Mouse (Mus musculus) neural tube, embryonic 15.5 days (tissue): ENCODE data around the gene Psmc5. TPM values are rescaled to one million over a fixed set of nuclear protein-coding genes. Genes with fewer than 3 reads are reported as not detected.
"Not testable (repeated sequence)": the region's sequence is repeated elsewhere in the genome, so short reads cannot be mapped to it uniquely, and the experiment has no call there.

ENCODE experiments used
- ATAC-seq: fragments of 200-750 bp; cut with Nextera tagmentation; 2 replicates; pipeline ENCODE4 v1.8.0; 2017; ENCODE audit warnings: mild to moderate bottlenecking, moderate TSS enrichment, moderate library complexity; ENCODE audit not compliant: low FRiP score
- H3K27ac ChIP-seq: fragments of 300-500 bp; sonication (generic); replicated peaks from 2 replicates; pipeline ENCODE4 v1.5.1; 2015; ENCODE audit warnings: mild to moderate bottlenecking, inconsistent platforms
- H3K27me3 ChIP-seq: fragments of 300-500 bp; sonication (generic); replicated peaks from 2 replicates; pipeline ENCODE4 v1.6.1; 2015; ENCODE audit warnings: inconsistent platforms
- H3K36me3 ChIP-seq: fragments of 300-500 bp; sonication (generic); 2 replicates; pipeline ENCODE4 v1.6.1; 2015; ENCODE audit warnings: inconsistent platforms
- H3K4me1 ChIP-seq: fragments of 300-500 bp; sonication (generic); 2 replicates; pipeline ENCODE4 v1.6.1; 2015; ENCODE audit warnings: inconsistent platforms
- H3K4me2 ChIP-seq: fragments of 300-500 bp; sonication (generic); 2 replicates; pipeline ENCODE4 v1.6.1; 2015; ENCODE audit warnings: inconsistent platforms, mild to moderate bottlenecking, moderate library complexity
- H3K4me3 ChIP-seq: fragments of 300-500 bp; sonication (generic); replicated peaks from 2 replicates; pipeline ENCODE4 v1.5.1; 2015; ENCODE audit warnings: mild to moderate bottlenecking, inconsistent platforms
- H3K9ac ChIP-seq: fragments of 300-500 bp; sonication (generic); replicated peaks from 2 replicates; pipeline ENCODE4 v1.6.1; 2015; ENCODE audit warnings: mild to moderate bottlenecking, inconsistent platforms
- H3K9me3 ChIP-seq: fragments of 300-500 bp; sonication (generic); replicated peaks from 2 replicates; pipeline ENCODE4 v1.6.1; 2016; ENCODE audit warnings: inconsistent platforms
- WGBS: fragments of 180-500 bp; shearing (Covaris S2); methylation state at CpG from one replicate; pipeline ENCODE4 v1.1.7; 2015; ENCODE audit warnings: mixed read lengths; 5-methylcytosine and 5-hydroxymethylcytosine counted together
- polyA plus RNA-seq: library from polyadenylated mRNA; unstranded; fragments of >200 nt; fragmentation: Nextera tagmentation; extraction: Ambion mirVana; gene quantifications from 2 replicates; pipeline ENCODE4 v1.2.1, GENCODE M21; 2015

The Psmc5 gene
- polyA plus RNA-seq, result 328 and 329 TPM in 2 replicates

DNA sequence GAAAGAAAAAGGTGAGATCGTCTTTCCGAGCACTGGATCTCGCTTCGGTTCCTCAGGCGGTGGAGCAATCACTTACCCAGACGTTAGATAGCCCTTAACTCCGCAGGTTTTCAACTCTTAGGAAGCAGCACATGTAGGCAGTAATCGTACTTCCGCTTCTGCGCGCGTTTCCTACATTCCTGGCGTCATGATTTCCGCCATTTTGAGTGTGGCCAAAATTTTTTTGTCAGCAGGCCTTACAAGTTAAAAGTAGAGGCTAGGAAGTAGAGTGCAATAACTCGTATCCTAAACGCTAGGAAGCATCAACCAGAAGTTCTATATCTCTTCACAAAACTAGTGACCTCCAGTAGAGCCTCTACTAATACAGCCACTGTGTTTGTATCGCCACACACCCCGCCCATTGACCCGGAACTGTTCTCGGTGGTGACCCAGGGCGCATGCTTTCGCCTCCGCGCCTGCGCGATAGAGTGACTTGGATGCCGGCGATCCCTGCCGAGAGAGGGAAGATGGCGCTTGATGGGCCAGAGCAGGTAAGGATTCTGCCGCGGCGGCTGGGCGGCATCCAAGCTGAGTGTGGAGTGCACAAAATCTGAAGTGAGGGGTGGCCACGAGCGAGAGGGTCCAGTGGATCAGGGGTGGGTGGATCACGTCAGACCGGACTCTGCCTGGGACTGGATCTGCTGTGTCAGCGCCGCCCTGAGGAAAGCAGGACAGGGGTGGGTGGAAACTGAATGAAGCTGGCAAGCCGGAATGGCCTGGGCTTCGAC is at the start of gene Psmc5, which contains the start of gene Ftsj3:
TSS of gene Psmc5 (plus strand) at position 470 of the 767 bp plus-strand sequence.
TSS of gene Ftsj3 (minus strand) at position 395 of the 767 bp plus-strand sequence.
- WGBS, result under 1% methylated on average over 42 of the region's 42 CpGs
- peak; percentile 95 for ATAC-seq
- peaks cover 28% of the 10 kb centered on the region for H3K4me1 ChIP-seq
- peak within 1 kb of the TSS; percentile 90 for H3K27ac ChIP-seq
- H3K27me3 ChIP-seq, result no peaks in the 10 kb centered on the region
- peak within 1 kb of the TSS; percentile 89 for H3K9ac ChIP-seq
- H3K36me3 ChIP-seq, result peaks cover 48% of the 10 kb centered on the region
- H3K4me2 ChIP-seq, result peak within 1 kb of the TSS; percentile 95
- H3K4me3 ChIP-seq, result peak within 1 kb of the TSS; percentile 90
- no peaks in the 10 kb centered on the region for H3K9me3 ChIP-seq

- Histone ChIP-seq H3K27ac (no peak overlapping the region), H3K9ac (no peak overlapping the region), H3K27me3 (no peaks in the 10 kb centered on the region), H3K4me1 (peaks cover 30% of the 10 kb centered on the region), H3K4me2 (no peak overlapping the region), H3K4me3 (no peak overlapping the region), H3K9me3 (no peaks in the 10 kb centered on the region), H3K36me3 (peaks cover 50% of the 10 kb centered on the region)
- 92% methylated on average over 8 of the region's 8 CpGs for WGBS
- ATAC-seq, result no peak
Observed at GRCm38 (mm10) chr11:106212771-106213170, 43.2 kb upstream of the Psmc5 start.

DNA sequence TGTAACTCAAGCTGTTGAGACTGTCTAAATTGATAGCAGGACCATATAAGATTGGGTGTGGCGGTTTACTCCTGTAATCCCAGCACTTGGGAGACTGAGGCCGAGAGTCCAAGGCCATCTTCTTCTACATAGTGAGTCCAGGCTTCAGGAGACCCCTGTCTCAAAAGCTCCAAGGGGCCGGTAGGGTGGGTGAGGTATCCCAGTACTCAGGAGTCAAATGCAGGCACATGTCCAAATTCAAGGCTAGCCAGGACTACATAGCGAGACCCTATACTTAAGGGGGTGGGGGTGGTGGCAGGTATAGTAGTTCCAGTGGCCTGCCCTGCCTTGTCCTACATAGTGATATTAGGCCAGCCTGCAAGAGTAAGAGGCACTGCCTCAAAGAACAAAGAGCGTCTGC is 41.1 kb upstream of the Psmc5 start:
- Histone ChIP-seq H3K27ac (no peak overlapping the region), H3K4me2 (peak overlapping the region; percentile 78), H3K4me1 (peaks cover 44% of the 10 kb centered on the region), H3K4me3 (peak overlapping the region; percentile 99), H3K27me3 (no peaks in the 10 kb centered on the region), H3K9ac (peak overlapping the region; percentile 92), H3K36me3 (peaks cover 31% of the 10 kb centered on the region), H3K9me3 (no peaks in the 10 kb centered on the region)
- WGBS, result 94% methylated on average over 5 of the region's 5 CpGs
- no peak for ATAC-seq

- ATAC-seq, result no peak
- Histone ChIP-seq H3K36me3 (peaks cover 25% of the 10 kb centered on the region), H3K27ac (peak overlapping the region; percentile 99), H3K4me2 (peak overlapping the region; percentile 78), H3K27me3 (no peaks in the 10 kb centered on the region), H3K4me3 (peak overlapping the region; percentile 99), H3K9me3 (no peaks in the 10 kb centered on the region), H3K9ac (peak overlapping the region; percentile 92), H3K4me1 (peaks cover 50% of the 10 kb centered on the region)
- WGBS, result 31% methylated on average over 7 of the region's 7 CpGs
Observed at GRCm38 (mm10) chr11:106215450-106215859, 40.5 kb upstream of the Psmc5 start.

GRCm38 (mm10) chr11:106215927-106216729 is 39.8 kb upstream of the Psmc5 start, which contains the start of gene Ccdc47:
TSS of gene Ccdc47 (minus strand) at chr11:106216344.
- peak within 1 kb of the TSS; percentile 99 for H3K27ac ChIP-seq
- H3K36me3 ChIP-seq, result peaks cover 21% of the 10 kb centered on the region
- H3K9ac ChIP-seq, result peak within 1 kb of the TSS; percentile 100
- H3K4me2 ChIP-seq, result peak within 1 kb of the TSS; percentile 78
- peak within 1 kb of the TSS; percentile 99 for H3K4me3 ChIP-seq
- under 1% methylated on average over 46 of the region's 46 CpGs for WGBS
- peak; percentile 99 for ATAC-seq
- H3K9me3 ChIP-seq, result no peaks in the 10 kb centered on the region
- H3K4me1 ChIP-seq, result peaks cover 55% of the 10 kb centered on the region
- H3K27me3 ChIP-seq, result no peaks in the 10 kb centered on the region

GRCm38 (mm10) chr11:106216730-106217490 is 39.0 kb upstream of the Psmc5 start, which contains the start of gene Ddx42:
TSS of gene Ddx42 (plus strand) at chr11:106216926.
- WGBS, result under 1% methylated on average over 69 of the region's 70 CpGs
- H3K4me3 ChIP-seq, result peak within 1 kb of the TSS; percentile 99
- H3K27me3 ChIP-seq, result no peaks in the 10 kb centered on the region
- peaks cover 15% of the 10 kb centered on the region for H3K36me3 ChIP-seq
- H3K9ac ChIP-seq, result peak within 1 kb of the TSS; percentile 100
- no peaks in the 10 kb centered on the region for H3K9me3 ChIP-seq
- ATAC-seq, result peak; percentile 95
- peak within 1 kb of the TSS; percentile 99 for H3K27ac ChIP-seq
- H3K4me2 ChIP-seq, result peak within 1 kb of the TSS; percentile 78
- peaks cover 56% of the 10 kb centered on the region for H3K4me1 ChIP-seq

DNA sequence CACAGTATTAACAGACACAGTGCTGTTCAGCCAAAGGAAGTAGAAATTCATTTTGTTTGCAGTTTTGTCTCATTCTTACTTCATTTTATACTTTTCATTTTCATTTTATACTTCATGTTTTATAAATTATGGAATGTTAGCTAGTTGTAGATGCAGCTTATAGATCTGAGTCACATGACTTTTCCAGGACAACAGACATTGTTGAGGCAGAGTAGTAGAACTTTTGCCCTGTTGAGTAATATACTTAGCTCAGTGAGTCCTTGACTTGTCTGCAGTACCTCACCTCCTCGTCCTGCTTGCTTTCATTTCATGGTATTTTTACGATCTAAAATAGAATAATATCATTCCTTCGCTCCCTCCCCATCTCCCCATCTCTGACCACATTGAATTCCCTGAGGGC is 35.4 kb upstream of the Psmc5 start:
- no peak for ATAC-seq
- Histone ChIP-seq H3K36me3 (peaks cover 11% of the 10 kb centered on the region), H3K27me3 (no peaks in the 10 kb centered on the region), H3K9ac (no peak overlapping the region), H3K9me3 (no peaks in the 10 kb centered on the region), H3K4me3 (no peak overlapping the region), H3K27ac (no peak overlapping the region), H3K4me2 (no peak overlapping the region), H3K4me1 (peaks cover 34% of the 10 kb centered on the region)
- WGBS, result 93% methylated on average over 3 of the region's 3 CpGs

DNA sequence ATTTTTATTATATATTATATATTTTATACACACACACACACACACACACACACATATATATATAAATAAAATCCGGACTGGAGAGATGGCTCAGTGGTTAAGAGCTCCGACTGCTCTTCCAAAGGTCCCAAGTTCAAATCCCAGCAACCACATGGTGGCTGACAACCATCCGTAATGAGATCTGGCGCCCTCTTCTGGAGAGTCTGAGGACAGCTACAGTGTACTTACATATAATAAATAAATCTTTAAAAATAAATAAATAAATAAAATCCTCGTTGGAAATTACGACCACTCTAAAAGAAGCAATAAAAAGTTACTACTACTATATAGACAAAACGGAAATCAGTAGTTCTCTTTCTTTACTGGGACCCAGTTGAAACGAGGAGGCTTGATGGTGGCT is 22.0 kb upstream of the Psmc5 start:
- 80% methylated on average over 8 of the region's 8 CpGs for WGBS
- not testable (repeated sequence) for H3K4me3 ChIP-seq, H3K4me1 ChIP-seq, H3K4me2 ChIP-seq, ATAC-seq, H3K27ac ChIP-seq, H3K9ac ChIP-seq, H3K9me3 ChIP-seq, H3K27me3 ChIP-seq
- peaks cover 65% of the 10 kb centered on the region for H3K36me3 ChIP-seq

DNA sequence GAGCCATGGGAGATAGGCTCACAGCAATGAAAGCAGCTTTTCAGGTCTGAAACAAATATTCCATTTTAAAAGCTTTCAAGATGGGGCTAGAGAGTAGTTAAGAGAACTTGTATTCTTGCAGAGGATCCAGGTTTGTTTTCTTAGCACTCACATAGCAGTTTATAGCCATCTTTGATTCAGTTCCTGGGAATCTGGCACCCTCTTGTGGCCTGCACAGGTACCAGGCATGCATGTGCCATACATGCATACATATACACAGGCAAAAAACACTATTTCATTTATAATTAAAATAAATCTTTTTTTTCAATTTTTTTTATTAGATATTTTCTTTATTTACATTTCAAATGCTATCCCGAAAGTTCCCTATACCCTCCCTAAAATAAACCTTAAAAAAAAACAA is 9.1 kb upstream of the Psmc5 start:
- Histone ChIP-seq H3K36me3 (peaks cover 97% of the 10 kb centered on the region), H3K4me2 (no peak overlapping the region), H3K4me1 (no peaks in the 10 kb centered on the region), H3K4me3 (no peak overlapping the region), H3K27me3 (no peaks in the 10 kb centered on the region), H3K9ac (no peak overlapping the region), H3K9me3 (no peaks in the 10 kb centered on the region), H3K27ac (no peak overlapping the region)
- 98% methylated on average over 1 of the region's 1 CpGs for WGBS
- no peak for ATAC-seq

GRCm38 (mm10) chr11:106249326-106249725 is 6.6 kb upstream of the Psmc5 start:
- peaks cover 1% of the 10 kb centered on the region; the same call in 1 of the 2 replicates for H3K4me1 ChIP-seq
- no peak overlapping the region for H3K9ac ChIP-seq
- WGBS, result 90% methylated on average over 7 of the region's 7 CpGs
- no peak for ATAC-seq
- peaks cover 94% of the 10 kb centered on the region for H3K36me3 ChIP-seq
- no peak overlapping the region for H3K27ac ChIP-seq
- no peaks in the 10 kb centered on the region for H3K9me3 ChIP-seq
- no peaks in the 10 kb centered on the region for H3K27me3 ChIP-seq
- H3K4me2 ChIP-seq, result no peak overlapping the region
- H3K4me3 ChIP-seq, result no peak overlapping the region

DNA sequence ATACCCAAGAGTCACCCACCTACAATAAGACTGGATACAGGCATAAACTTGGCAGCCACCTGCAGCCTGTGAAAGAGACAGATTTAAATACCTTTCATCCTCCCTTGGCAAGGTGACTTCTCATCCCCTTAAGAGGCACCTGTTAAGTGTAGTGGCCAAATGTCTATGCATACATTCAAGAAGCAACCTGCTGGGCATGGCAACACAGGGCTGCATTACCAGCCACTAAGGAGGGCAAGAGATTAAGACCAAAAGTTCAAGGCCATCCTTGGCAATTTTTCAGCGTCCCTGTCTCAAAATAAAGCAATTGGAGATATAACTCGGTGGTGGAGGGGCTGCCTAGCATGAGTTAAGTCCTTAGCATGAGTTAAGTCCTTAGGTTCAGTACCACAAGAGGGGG is 1.2 kb upstream of the Psmc5 start:
- Histone ChIP-seq H3K27ac (no peak overlapping the region), H3K9ac (peak overlapping the region; percentile 58), H3K9me3 (no peaks in the 10 kb centered on the region), H3K36me3 (peaks cover 55% of the 10 kb centered on the region), H3K4me2 (peak overlapping the region; percentile 95), H3K4me1 (peaks cover 28% of the 10 kb centered on the region), H3K4me3 (peak overlapping the region; percentile 90), H3K27me3 (no peaks in the 10 kb centered on the region)
- WGBS, result 14% methylated on average over 2 of the region's 2 CpGs
- ATAC-seq, result no peak
